Mouse (Mus musculus) liver, embryonic 14.5 days (tissue): ENCODE measurements around the gene Add3.

Source experiments
- CTCF ChIP-seq: IDR thresholded peaks from 2 replicates; pipeline ENCODE4 v1.5.1; 2016; ENCODE audit warnings: antibody characterized with exemption, low read depth, control low read depth
- EP300 ChIP-seq: IDR thresholded peaks from 2 replicates; pipeline ENCODE4 v1.6.1; 2016; ENCODE audit warnings: antibody characterized with exemption, low read depth

- TF ChIP-seq CTCF, result no peak
- TF ChIP-seq EP300, result no peak
Observed at GRCm38 (mm10) chr19:53152451-53152850, 12.2 kb downstream of the Add3 start.
